8 mouse cellular contexts compared by ENCODE assay signal in the genomic region with DNA sequence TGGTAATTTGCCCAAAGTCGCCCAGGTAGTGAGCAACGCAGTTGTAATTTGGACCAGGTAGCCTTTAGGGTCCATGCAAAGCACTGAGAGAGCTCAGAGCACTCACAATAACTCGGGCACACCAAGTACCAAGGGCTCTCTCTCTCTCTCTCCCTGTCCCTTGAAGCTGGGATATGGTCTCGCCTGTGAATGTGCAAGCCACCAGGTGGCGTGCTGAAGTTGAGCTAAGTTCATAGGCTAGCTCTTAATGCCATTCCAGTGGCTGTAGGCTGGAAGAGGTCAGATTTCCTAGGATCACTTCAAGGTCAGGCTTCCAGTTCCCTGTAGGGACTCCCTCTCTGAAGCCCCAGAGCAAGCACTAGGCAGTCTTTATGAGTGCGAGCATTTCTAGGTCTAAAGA.
A peak's percentile ranks its signal among the peaks of the same experiment; 100 is the strongest.
DNase-seq lines count a peak whose midpoint lies in the region; ATAC-seq and TF ChIP-seq lines count a peak whose summit lies in the region.
"Had no signal": no experiment of that assay in that cellular context is flagged by ENCODE, and none has a peak within 500 bp of the region (broad histone marks: within the 10 kb centered on the region; RNA-seq: fewer than 3 reads in every experiment).

No protein-coding gene starts in this region.

- TF ChIP-seq CTCF in kidney, postnatal 0 days (IDR thresholded peaks at IDR 0.05; ENCODE audit: low read depth): peak; percentile 81

- H3K4me2 ChIP-seq in kidney, postnatal 0 days (ENCODE audit: low read length): no peak overlapping the region
- H3K4me2 ChIP-seq in liver, embryonic 13.5 days: no peak overlapping the region
- H3K4me2 ChIP-seq: heart, embryonic 13.5 days had no signal

- no peaks in the 10 kb centered on the region for H3K27me3 ChIP-seq in kidney, postnatal 0 days (ENCODE audit: insufficient read depth, low read length)
- 0 out of 2 replicates have a peak, but pooled peaks cover 4% of the 10 kb centered on the region for H3K27me3 ChIP-seq in liver, embryonic 13.5 days

- no peaks in the 10 kb centered on the region; the same call in 1 of the 2 replicates for H3K4me1 ChIP-seq in kidney, postnatal 0 days (replicated peaks; ENCODE audit: insufficient read depth, low read length)
- H3K4me1 ChIP-seq in liver, embryonic 13.5 days (replicated peaks): peaks cover 12% of the 10 kb centered on the region

- no peaks in the 10 kb centered on the region for H3K36me3 ChIP-seq in kidney, postnatal 0 days (ENCODE audit: insufficient read depth, low read length)
- H3K36me3 ChIP-seq in liver, embryonic 13.5 days: no peaks in the 10 kb centered on the region
- H3K36me3 ChIP-seq: heart, embryonic 13.5 days had no signal

- DNase-seq in 416B (ENCODE audit: low read depth): peak; percentile 70
- peak; percentile 41 for DNase-seq in CD4-positive helper T cell, adult 2 months (ENCODE audit: low read depth, low spot score)
- DNase-seq in c-Kit-positive CD71-negative TER-119-negative erythroid progenitor cells, embryonic 14.5 days (ENCODE audit: low read depth): peak; percentile 34
- DNase-seq in frontal cortex, postnatal 25 days (ENCODE audit: low spot score in 2 of 2): peak; percentile 29 to 32
- peak; percentile 78 for DNase-seq in kidney, postnatal 0 days (ENCODE audit: low spot score)
- DNase-seq in liver, embryonic 13.5 days: peak; percentile 16
- peak; percentile 14 to 21 for DNase-seq in right cerebral cortex, postnatal 36 days (ENCODE audit: low spot score in 2 of 2)

- peak; percentile 38; the same call in 1 of the 2 replicates for ATAC-seq in kidney, postnatal 0 days (replicated peaks; ENCODE audit: low FRiP score, low read depth)
- ATAC-seq in liver, embryonic 13.5 days (ENCODE audit: low read depth): peak; percentile 28; the same call in 1 of the 2 replicates

- H3K4me3 ChIP-seq in kidney, postnatal 0 days (replicated peaks; ENCODE audit: low read depth, low read length): no peak overlapping the region
- H3K4me3 ChIP-seq in liver, embryonic 13.5 days (replicated peaks): no peak overlapping the region
- H3K4me3 ChIP-seq: heart, embryonic 13.5 days had no signal

- H3K9ac ChIP-seq in kidney, postnatal 0 days (ENCODE audit: low read depth, low read length): no peak overlapping the region
- no peak overlapping the region for H3K9ac ChIP-seq in liver, embryonic 13.5 days
- H3K9ac ChIP-seq: heart, embryonic 13.5 days had no signal

- 19% methylated on average over 6 of the region's 6 CpGs for WGBS in kidney, postnatal 0 days
- WGBS in liver, embryonic 13.5 days (ENCODE audit: insufficient replicate concordance): 18% methylated on average over 6 of the region's 6 CpGs

- H3K27ac ChIP-seq in kidney, postnatal 0 days: no peak overlapping the region
- no peak overlapping the region for H3K27ac ChIP-seq in liver, embryonic 13.5 days
- H3K27ac ChIP-seq: heart, embryonic 13.5 days had no signal

- H3K9me3 ChIP-seq in kidney, postnatal 0 days (replicated peaks; ENCODE audit: low read length): no peaks in the 10 kb centered on the region
- H3K9me3 ChIP-seq in liver, embryonic 13.5 days (replicated peaks): no peaks in the 10 kb centered on the region
- H3K9me3 ChIP-seq: heart, embryonic 13.5 days had no signal

Comparison
In these comparisons a context has a peak if more than half of its experiments do, and no peak if none do; other contexts are left out.
1. DNase-seq: peak in every context shown above with its lines; median percentile 78 in kidney, postnatal 0 days; 70 in 416B; 41 in CD4-positive helper T cell, adult 2 months; 34 in c-Kit-positive CD71-negative TER-119-negative erythroid progenitor cells, embryonic 14.5 days; 30 in frontal cortex, postnatal 25 days; 18 in right cerebral cortex, postnatal 36 days; 16 in liver, embryonic 13.5 days.